Mouse (Mus musculus): ENCODE measurements around the gene Vwa2.

The Vwa2 gene

GRCm38 (mm10) chr19:56904095-56904494 lies 30.0 kb downstream of the Vwa2 start:
- in situ Hi-C loops (cut with MboI; ENCODE audit: low pct_unique_long_range_greater_than_20kb in 1 of 2, low sequenced_read_pairs in 2 of 2, unreplicated experiment in 1 of 2), result loop anchor here in 1 of 2 experiments (25.0 kb wide), 1 partner anchor 408 kb away; the partner anchor contains the start of gene Ablim1

- in situ Hi-C loops (cut with MboI; ENCODE audit: low pct_unique_long_range_greater_than_20kb in 1 of 2, low sequenced_read_pairs in 2 of 2, unreplicated experiment in 1 of 2), result loop anchor here in 1 of 2 experiments (25.0 kb wide), 1 partner anchor 407 kb away; the partner anchor contains the start of gene Ablim1
Observed at GRCm38 (mm10) chr19:56905395-56905794, 31.3 kb downstream of the Vwa2 start.

GRCm38 (mm10) chr19:56907850-56908249 lies 33.8 kb downstream of the Vwa2 start:
- in situ Hi-C loops (cut with MboI; ENCODE audit: low pct_unique_long_range_greater_than_20kb in 1 of 2, low sequenced_read_pairs in 2 of 2, unreplicated experiment in 1 of 2), result loop anchor here in 1 of 2 experiments (25.0 kb wide), 1 partner anchor 404 kb away; the partner anchor contains the start of gene Ablim1

GRCm38 (mm10) chr19:56908472-56909270 lies 34.6 kb downstream of the Vwa2 start:
- in situ Hi-C loops (cut with MboI; ENCODE audit: low pct_unique_long_range_greater_than_20kb in 1 of 2, low sequenced_read_pairs in 2 of 2, unreplicated experiment in 1 of 2), result loop anchor here in 1 of 2 experiments (25.0 kb wide), 1 partner anchor 404 kb away; the partner anchor contains the start of gene Ablim1

GRCm38 (mm10) chr19:56910561-56910960 lies 36.5 kb downstream of the Vwa2 start:
- in situ Hi-C loops (cut with MboI; ENCODE audit: low pct_unique_long_range_greater_than_20kb in 1 of 2, low sequenced_read_pairs in 2 of 2, unreplicated experiment in 1 of 2), result loop anchor here in 1 of 2 experiments (25.0 kb wide), 1 partner anchor 402 kb away; the partner anchor contains the start of gene Ablim1

GRCm38 (mm10) chr19:56913761-56914160 lies 39.7 kb downstream of the Vwa2 start:
- in situ Hi-C loops (cut with MboI; ENCODE audit: low pct_unique_long_range_greater_than_20kb in 1 of 2, low sequenced_read_pairs in 2 of 2, unreplicated experiment in 1 of 2), result loop anchor here in 1 of 2 experiments (25.0 kb wide), 1 partner anchor 399 kb away; the partner anchor contains the start of gene Ablim1

- in situ Hi-C loops (cut with MboI; ENCODE audit: low pct_unique_long_range_greater_than_20kb in 1 of 2, low sequenced_read_pairs in 2 of 2, unreplicated experiment in 1 of 2), result loop anchor here in 1 of 2 experiments (25.0 kb wide), 1 partner anchor 398 kb away; the partner anchor contains the start of gene Ablim1
Observed at GRCm38 (mm10) chr19:56914658-56915057, 40.6 kb downstream of the Vwa2 start.

GRCm38 (mm10) chr19:56915084-56915483 lies 41.0 kb downstream of the Vwa2 start:
- in situ Hi-C loops (cut with MboI; ENCODE audit: low pct_unique_long_range_greater_than_20kb in 1 of 2, low sequenced_read_pairs in 2 of 2, unreplicated experiment in 1 of 2), result loop anchor here in 1 of 2 experiments (25.0 kb wide), 1 partner anchor 397 kb away; the partner anchor contains the start of gene Ablim1

- in situ Hi-C loops (cut with MboI; ENCODE audit: low pct_unique_long_range_greater_than_20kb in 1 of 2, low sequenced_read_pairs in 2 of 2, unreplicated experiment in 1 of 2), result loop anchor here (10.0 to 25.0 kb wide), 2 partner anchors 115 to 393 kb away; partner anchors contain the start of gene Ablim1 (in 1 of the 2)
Observed at GRCm38 (mm10) chr19:56919628-56920027, 45.6 kb downstream of the Vwa2 start.

- in situ Hi-C loops (cut with MboI; ENCODE audit: low pct_unique_long_range_greater_than_20kb in 1 of 2, low sequenced_read_pairs in 2 of 2, unreplicated experiment in 1 of 2), result loop anchor here (10.0 to 25.0 kb wide), 2 partner anchors 115 to 392 kb away; partner anchors contain the start of gene Ablim1 (in 1 of the 2)
Observed at GRCm38 (mm10) chr19:56920232-56920631, 46.2 kb downstream of the Vwa2 start.

GRCm38 (mm10) chr19:56921744-56922143 lies 47.7 kb downstream of the Vwa2 start:
- in situ Hi-C loops (cut with MboI; ENCODE audit: low pct_unique_long_range_greater_than_20kb in 1 of 2, low sequenced_read_pairs in 2 of 2, unreplicated experiment in 1 of 2), result loop anchor here (10.0 to 25.0 kb wide), 2 partner anchors 113 to 391 kb away; partner anchors contain the start of gene Ablim1 (in 1 of the 2)

GRCm38 (mm10) chr19:56929392-56929791 lies 55.3 kb downstream of the Vwa2 start:
- in situ Hi-C loops (cut with MboI; ENCODE audit: low pct_unique_long_range_greater_than_20kb in 1 of 2, low sequenced_read_pairs in 2 of 2, unreplicated experiment in 1 of 2), result loop anchor here in 1 of 2 experiments (10.0 kb wide), 1 partner anchor 105 kb away; no protein-coding TSS in a partner anchor

GRCm38 (mm10) chr19:56930029-56930428 lies 56.0 kb downstream of the Vwa2 start:
- in situ Hi-C loops (cut with MboI; ENCODE audit: low pct_unique_long_range_greater_than_20kb in 1 of 2, low sequenced_read_pairs in 2 of 2, unreplicated experiment in 1 of 2), result no loop called here

GRCm38 (mm10) chr19:56933800-56934199 lies 59.8 kb downstream of the Vwa2 start:
- in situ Hi-C loops (cut with MboI; ENCODE audit: low pct_unique_long_range_greater_than_20kb in 1 of 2, low sequenced_read_pairs in 2 of 2, unreplicated experiment in 1 of 2), result no loop called here

- in situ Hi-C loops (cut with MboI; ENCODE audit: low pct_unique_long_range_greater_than_20kb in 1 of 2, low sequenced_read_pairs in 2 of 2, unreplicated experiment in 1 of 2), result no loop called here
Observed at GRCm38 (mm10) chr19:56935111-56935510, 61.1 kb downstream of the Vwa2 start.

GRCm38 (mm10) chr19:56935777-56936176 lies 61.7 kb downstream of the Vwa2 start:
- in situ Hi-C loops (cut with MboI; ENCODE audit: low pct_unique_long_range_greater_than_20kb in 1 of 2, low sequenced_read_pairs in 2 of 2, unreplicated experiment in 1 of 2), result no loop called here

- in situ Hi-C loops (cut with MboI; ENCODE audit: low pct_unique_long_range_greater_than_20kb in 1 of 2, low sequenced_read_pairs in 2 of 2, unreplicated experiment in 1 of 2), result no loop called here
Observed at GRCm38 (mm10) chr19:56936253-56936652, 62.2 kb downstream of the Vwa2 start.

- in situ Hi-C loops (cut with MboI; ENCODE audit: low pct_unique_long_range_greater_than_20kb in 1 of 2, low sequenced_read_pairs in 2 of 2, unreplicated experiment in 1 of 2), result no loop called here
Observed at GRCm38 (mm10) chr19:56937911-56938310, 63.9 kb downstream of the Vwa2 start.

- in situ Hi-C loops (cut with MboI; ENCODE audit: low pct_unique_long_range_greater_than_20kb in 1 of 2, low sequenced_read_pairs in 2 of 2, unreplicated experiment in 1 of 2), result no loop called here
Observed at GRCm38 (mm10) chr19:56939826-56940225, 65.8 kb downstream of the Vwa2 start.
